Mouse (Mus musculus) T-cell, adult 66 days (primary cell): ENCODE data around the gene Aldh2. TPM values are rescaled to one million over a fixed set of nuclear protein-coding genes. Genes with fewer than 3 reads are reported as not detected.

ENCODE experiments used
- total RNA-seq, 2 experiments: library from RNA; stranded (reverse); gene quantifications; 3 replicates in 1 of 2; 4 replicates in 1 of 2; pipeline ENCODE4 v1.2.4; 2023

Aldh2 gene
- 10 to 100 TPM; 73.4 to 87.9 TPM for total RNA-seq

DNA sequence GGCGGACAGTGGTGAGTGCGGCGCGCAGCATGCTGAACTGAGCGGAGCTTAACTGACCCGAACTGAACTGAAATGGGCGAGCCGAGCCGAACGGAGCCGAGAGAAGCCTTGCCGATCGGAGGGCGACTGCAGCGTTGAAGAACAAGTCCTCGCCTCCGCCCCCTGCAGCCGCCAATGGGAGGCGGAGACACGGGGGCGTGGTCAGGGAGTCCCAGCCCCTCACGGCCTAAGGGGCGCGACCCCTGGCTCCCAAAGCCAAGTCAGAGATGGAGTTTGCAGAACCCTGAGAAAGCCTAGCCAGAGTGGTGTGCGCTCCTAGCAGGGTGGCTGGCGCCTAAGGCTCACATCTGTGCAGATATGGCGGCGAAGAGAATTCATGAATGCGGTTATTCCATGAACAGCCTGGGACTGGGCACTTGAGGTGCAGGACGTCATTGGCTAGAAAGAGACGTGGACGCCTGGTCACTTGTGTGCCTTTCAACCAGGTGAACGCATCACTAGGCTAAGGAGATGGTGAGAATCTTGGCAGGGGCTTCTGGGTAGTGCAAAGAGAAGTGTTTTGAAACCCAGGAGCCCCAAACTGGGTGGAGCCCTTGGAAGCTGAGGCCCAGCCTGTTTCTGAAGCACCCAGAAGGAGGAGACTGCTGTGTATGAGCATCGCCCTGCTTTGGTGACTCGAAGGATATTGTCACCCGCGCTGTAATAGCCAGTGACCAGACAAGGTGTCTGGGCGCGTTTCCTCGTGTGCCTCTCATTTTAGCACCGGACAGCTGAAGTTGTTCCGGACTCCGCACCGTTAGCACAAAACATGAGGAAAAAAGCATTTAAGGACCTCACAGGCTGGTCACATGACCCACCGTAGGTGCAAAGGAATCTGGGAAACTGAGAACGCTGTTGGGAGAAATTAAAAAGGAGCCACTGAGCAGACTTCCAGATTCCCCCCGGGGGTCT is at the start of gene Aldh2:
Gene Aldh2, minus strand, starts transcription at position 374 of the 951 bp plus-strand sequence.

GRCm38 (mm10) chr5:121618592-121619513 is 25.2 kb upstream of the Aldh2 start, which contains the start of gene Acad12:
Gene Acad12, minus strand, starts transcription at chr5:121618938.

DNA sequence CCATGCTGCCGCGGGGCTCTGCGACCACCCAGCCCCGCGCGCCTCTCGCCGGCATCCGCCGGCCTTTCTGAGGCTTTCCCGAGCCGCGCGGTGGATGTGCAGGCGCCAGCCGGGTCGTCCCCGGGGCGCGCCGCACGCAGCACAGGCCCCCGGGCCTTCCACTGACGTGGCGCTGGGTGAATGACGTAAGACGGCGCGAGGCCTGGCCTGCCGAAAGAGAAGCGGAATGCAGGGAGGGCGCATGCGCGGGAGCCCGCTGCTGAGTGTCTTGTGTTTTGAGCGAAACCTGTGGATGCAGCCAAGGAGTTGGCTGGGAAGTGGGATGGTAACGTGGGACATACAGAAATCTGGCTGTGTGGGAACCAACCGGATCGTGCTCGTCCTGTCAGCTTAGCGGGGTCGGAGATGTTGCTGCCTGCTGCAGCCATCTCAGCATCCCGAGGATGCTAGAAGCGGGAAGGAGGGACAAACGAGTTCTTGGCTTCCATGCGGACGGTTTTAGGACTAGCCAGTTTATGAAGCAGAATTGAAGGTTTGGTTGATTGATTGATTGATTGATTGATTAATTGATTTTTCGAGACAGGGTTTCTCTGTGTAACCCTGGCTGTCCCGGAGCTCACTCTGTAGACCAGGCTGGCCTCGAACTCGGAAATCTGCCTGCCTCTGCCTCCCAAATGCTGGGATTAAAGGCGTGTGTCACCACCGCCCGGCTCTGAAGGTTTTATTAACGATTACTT is 47.7 kb downstream of the Aldh2 start, which contains the start of gene Mapkapk5:
Gene Mapkapk5, minus strand, starts transcription at position 113 of the 737 bp plus-strand sequence.

GRCm38 (mm10) chr5:121544910-121545792 is 48.5 kb downstream of the Aldh2 start, which contains the start of the genes Adam1a and Gm42878:
Gene Adam1a, minus strand, starts transcription at chr5:121545482.
Gene Gm42878, minus strand, starts transcription at chr5:121545482.

Other genes with a start within 250 kb of the Aldh2 start
- gene Trafd1, start 208.2 kb downstream of the Aldh2 start, total RNA-seq: 10 to 100 TPM; 41.8 to 51.2 TPM
- gene Naa25, start 195.9 kb downstream of the Aldh2 start, total RNA-seq: 10 to 100 TPM; 43.3 to 44.9 TPM
- 1 to 10 TPM in 1 of 2 experiments, under 1 TPM in 1; 0.77 to 1.5 TPM for gene Tmem116, start 141.9 kb downstream of the Aldh2 start, total RNA-seq
- 10 to 100 TPM; 62.3 to 88.1 TPM for gene Erp29, start 141.3 kb downstream of the Aldh2 start, total RNA-seq
- gene Adam1b, start 90.4 kb downstream of the Aldh2 start, total RNA-seq: under 1 TPM; 0.29 to 0.30 TPM
- 10 to 100 TPM; 13.2 to 13.5 TPM for gene Adam1a, start 48.3 kb downstream of the Aldh2 start, total RNA-seq
- not detected for gene Gm42878, start 48.3 kb downstream of the Aldh2 start, total RNA-seq
- gene Mapkapk5, start 47.9 kb downstream of the Aldh2 start, total RNA-seq: 100 to 1,000 TPM in 1 of 2 experiments, 10 to 100 TPM in 1; 99.5 to 122 TPM
- 10 to 100 TPM in 1 of 2 experiments, 1 to 10 TPM in 1; 10.0 to 14.7 TPM for gene Acad12, start 25.1 kb upstream of the Aldh2 start, total RNA-seq
- gene Acad10, start 66.7 kb upstream of the Aldh2 start, total RNA-seq: 10 to 100 TPM; 11.4 to 12.3 TPM
- gene Brap, start 66.7 kb upstream of the Aldh2 start, total RNA-seq: 100 to 1,000 TPM; 107 to 120 TPM
- gene Atxn2, start 117.5 kb upstream of the Aldh2 start, total RNA-seq: 100 to 1,000 TPM in 1 of 2 experiments, 10 to 100 TPM in 1; 90.0 to 109 TPM
- gene Sh2b3, start 243.8 kb upstream of the Aldh2 start, total RNA-seq: 10 to 100 TPM; 31.3 to 32.9 TPM